Mouse (Mus musculus) liver, adult 2 months (tissue): ENCODE measurements around the gene U2af1l4. TPM values are rescaled to one million over a fixed set of nuclear protein-coding genes. Genes with fewer than 3 reads are reported as not detected.

Experiments
- DNase-seq: peaks from one replicate; pipeline ENCODE4 v3.0.0-alpha.2; 2011; ENCODE audit warnings: low read depth, low spot score; ENCODE audit errors: extremely low read depth
- H3K27ac ChIP-seq: fragments of 200-500 bp; replicated peaks from 2 replicates; pipeline ENCODE4 v1.5.1; 2012; ENCODE audit warnings: low read depth, mild to moderate bottlenecking, control low read depth, inconsistent platforms, low read length; ENCODE audit not compliant: insufficient read depth
- H3K27me3 ChIP-seq: fragments of 200-500 bp; 2 replicates; pipeline ENCODE4 v1.6.1; 2012; ENCODE audit warnings: mild to moderate bottlenecking, moderate library complexity, low read length, inconsistent platforms; ENCODE audit not compliant: control insufficient read depth, insufficient read depth
- H3K36me3 ChIP-seq: fragments of 200-500 bp; 2 replicates; pipeline ENCODE4 v1.6.1; 2012; ENCODE audit warnings: low read length, inconsistent platforms; ENCODE audit not compliant: control insufficient read depth, insufficient read depth
- H3K4me1 ChIP-seq: fragments of 200-500 bp; 2 replicates; pipeline ENCODE4 v1.6.1; 2011; ENCODE audit warnings: low read length; ENCODE audit not compliant: control insufficient read depth, insufficient read depth
- H3K4me3 ChIP-seq: fragments of 200-500 bp; 2 replicates; pipeline ENCODE4 v1.5.1; 2011; ENCODE audit warnings: low read depth, mild to moderate bottlenecking, control low read depth, low read length, moderate library complexity; ENCODE audit not compliant: insufficient read depth
- H3K79me2 ChIP-seq: fragments of 200-500 bp; 2 replicates; pipeline ENCODE4 v1.6.1; 2012; ENCODE audit warnings: inconsistent platforms, mild to moderate bottlenecking, low read length, moderate library complexity; ENCODE audit not compliant: control insufficient read depth, insufficient read depth
- H3K9ac ChIP-seq: fragments of 200-500 bp; 2 replicates; pipeline ENCODE4 v1.6.1; 2012; ENCODE audit warnings: low read depth, mild to moderate bottlenecking, control low read depth, inconsistent platforms, low read length
- CTCF ChIP-seq: fragments of 200-500 bp; IDR thresholded peaks from 2 replicates; pipeline ENCODE4 v1.5.1; 2011; ENCODE audit warnings: low read depth, low read length, control low read depth
- POLR2A ChIP-seq: fragments of 200-500 bp; IDR thresholded peaks from 2 replicates; pipeline ENCODE4 v1.6.1; 2011; ENCODE audit warnings: low read length, control low read depth; ENCODE audit not compliant: insufficient read depth; ENCODE audit errors: extremely low read depth
- WGBS: fragments of 180-500 bp; shearing (Covaris S2); methylation state at CpG from one replicate; pipeline ENCODE4 v1.1.7; 2018; 5-methylcytosine and 5-hydroxymethylcytosine counted together
- polyA plus RNA-seq: library from polyadenylated mRNA; depleted of rRNA; stranded (reverse); fragments of >200 nt; gene quantifications from 2 replicates; pipeline ENCODE4 v1.2.3, GENCODE M21; 2012
- total RNA-seq: library from RNA; depleted of rRNA; stranded (reverse); fragments of >200 nt; gene quantifications from 2 replicates; pipeline ENCODE4 v1.2.3, GENCODE M21; 2014

U2af1l4 gene
- total and polyA plus RNA-seq, 2 experiments, result 16.2 to 34.6 TPM

- Histone ChIP-seq H3K4me3 (no peak within 1 kb of the TSS), H3K9ac (no peak within 1 kb of the TSS), H3K36me3 (no peaks in the 10 kb centered on the region), H3K4me1 (peaks cover 4% of the 10 kb centered on the region; the same call in 1 of the 2 replicates), H3K27me3 (no peaks in the 10 kb centered on the region), H3K27ac (no peak within 1 kb of the TSS), H3K79me2 (no peaks in the 10 kb centered on the region)
- no peak for DNase-seq
- TF ChIP-seq POLR2A, result no peak
- TF ChIP-seq CTCF, result no peak
- 96% methylated on average over 12 of the region's 12 CpGs for WGBS
These were observed 35.7 kb downstream of the U2af1l4 start, which contains the start of gene Zbtb32 for GRCm38 (mm10) chr7:30598786-30599185. TSS of gene Zbtb32 (minus strand) at chr7:30598909.

- Histone ChIP-seq H3K79me2 (no peaks in the 10 kb centered on the region), H3K4me3 (no peak overlapping the region), H3K9ac (no peak overlapping the region), H3K27ac (no peak overlapping the region), H3K4me1 (peaks cover 4% of the 10 kb centered on the region; the same call in 1 of the 2 replicates), H3K36me3 (no peaks in the 10 kb centered on the region), H3K27me3 (no peaks in the 10 kb centered on the region)
- TF ChIP-seq CTCF, result no peak
- peak; percentile 92 for DNase-seq
- under 1% methylated on average over 16 of the region's 16 CpGs for WGBS
These were observed 36.8 kb downstream of the U2af1l4 start for GRCm38 (mm10) chr7:30599933-30600353.

GRCm38 (mm10) chr7:30600651-30601050 lies 37.5 kb downstream of the U2af1l4 start:
- Histone ChIP-seq H3K27ac (no peak overlapping the region), H3K4me3 (no peak overlapping the region), H3K27me3 (no peaks in the 10 kb centered on the region), H3K36me3 (no peaks in the 10 kb centered on the region), H3K9ac (no peak overlapping the region), H3K79me2 (no peaks in the 10 kb centered on the region), H3K4me1 (peaks cover 4% of the 10 kb centered on the region; the same call in 1 of the 2 replicates)
- DNase-seq, result no peak
- WGBS, result 65% methylated on average over 7 of the region's 7 CpGs
- TF ChIP-seq CTCF (no peak), POLR2A (no peak)

- no peak overlapping the region for H3K27ac ChIP-seq
- H3K27me3 ChIP-seq, result no peaks in the 10 kb centered on the region
- 37% methylated on average over 3 of the region's 3 CpGs for WGBS
- H3K9ac ChIP-seq, result no peak overlapping the region
- DNase-seq, result no peak
- H3K4me1 ChIP-seq, result peaks cover 4% of the 10 kb centered on the region; the same call in 1 of the 2 replicates
- H3K4me3 ChIP-seq, result no peak overlapping the region
- no peaks in the 10 kb centered on the region for H3K36me3 ChIP-seq
- no peak for TF ChIP-seq POLR2A
- TF ChIP-seq CTCF, result no peak
- H3K79me2 ChIP-seq, result no peaks in the 10 kb centered on the region
These were observed 39.5 kb downstream of the U2af1l4 start for GRCm38 (mm10) chr7:30602583-30602982.

GRCm38 (mm10) chr7:30604424-30604823 lies 41.3 kb downstream of the U2af1l4 start:
- Histone ChIP-seq H3K27ac (no peak overlapping the region), H3K9ac (no peak overlapping the region), H3K4me3 (no peak overlapping the region), H3K4me1 (peaks cover 4% of the 10 kb centered on the region; the same call in 1 of the 2 replicates), H3K36me3 (no peaks in the 10 kb centered on the region), H3K79me2 (no peaks in the 10 kb centered on the region), H3K27me3 (no peaks in the 10 kb centered on the region)
- DNase-seq, result no peak
- no peak for TF ChIP-seq CTCF
- no peak for TF ChIP-seq POLR2A
- 67% methylated on average over 8 of the region's 8 CpGs for WGBS

GRCm38 (mm10) chr7:30604944-30605343 lies 41.8 kb downstream of the U2af1l4 start:
- Histone ChIP-seq H3K36me3 (no peaks in the 10 kb centered on the region), H3K79me2 (no peaks in the 10 kb centered on the region), H3K27ac (no peak overlapping the region), H3K9ac (no peak overlapping the region), H3K27me3 (no peaks in the 10 kb centered on the region), H3K4me3 (no peak overlapping the region), H3K4me1 (peaks cover 4% of the 10 kb centered on the region; the same call in 1 of the 2 replicates)
- no peak for DNase-seq
- 85% methylated on average over 8 of the region's 8 CpGs for WGBS
- TF ChIP-seq POLR2A (no peak), CTCF (no peak)
